Mouse (Mus musculus) forebrain, embryonic 10.5 days (tissue): ENCODE measurements around the gene Lamb3. TPM values are rescaled to one million over a fixed set of nuclear protein-coding genes. Genes with fewer than 3 reads are reported as not detected.

Experiments used
- DNase-seq: peaks from one replicate; pipeline ENCODE4 v3.0.0-alpha.2; 2017; ENCODE audit warnings: low spot score; ENCODE audit errors: extremely low spot score
- H3K27ac ChIP-seq: fragments of 300-500 bp; sonication (generic); 2 replicates; pipeline ENCODE4 v1.5.1; 2016; ENCODE audit warnings: mild to moderate bottlenecking
- H3K27me3 ChIP-seq: fragments of 300-500 bp; sonication (generic); 2 replicates; pipeline ENCODE4 v1.6.1; 2016; ENCODE audit warnings: mild to moderate bottlenecking; ENCODE audit not compliant: poor library complexity, severe bottlenecking
- H3K36me3 ChIP-seq: fragments of 300-500 bp; sonication (generic); replicated peaks from 2 replicates; pipeline ENCODE4 v1.6.1; 2016; ENCODE audit warnings: mild to moderate bottlenecking, moderate library complexity
- H3K4me1 ChIP-seq: fragments of 300-500 bp; sonication (generic); 2 replicates; pipeline ENCODE4 v1.6.1; 2016
- H3K4me3 ChIP-seq: fragments of 300-500 bp; sonication (generic); 2 replicates; pipeline ENCODE4 v1.5.1; 2016; ENCODE audit warnings: mild to moderate bottlenecking, moderate library complexity
- H3K9me3 ChIP-seq: fragments of 300-500 bp; sonication (generic); 2 replicates; pipeline ENCODE4 v1.6.1; 2016; ENCODE audit warnings: mild to moderate bottlenecking, moderate library complexity
- WGBS: fragments of 180-500 bp; shearing (Covaris S2); methylation state at CpG from one replicate; pipeline ENCODE4 v1.1.7; 2016; 5-methylcytosine and 5-hydroxymethylcytosine counted together
- polyA plus RNA-seq: library from polyadenylated mRNA; unstranded; fragments of >200 nt; fragmentation: Nextera tagmentation; extraction: Ambion mirVana; gene quantifications from 2 replicates; pipeline ENCODE4 v1.2.1, GENCODE M21; 2016

Lamb3 gene
- polyA plus RNA-seq, 1 experiment from 2014 or later: 0.14 TPM

DNA sequence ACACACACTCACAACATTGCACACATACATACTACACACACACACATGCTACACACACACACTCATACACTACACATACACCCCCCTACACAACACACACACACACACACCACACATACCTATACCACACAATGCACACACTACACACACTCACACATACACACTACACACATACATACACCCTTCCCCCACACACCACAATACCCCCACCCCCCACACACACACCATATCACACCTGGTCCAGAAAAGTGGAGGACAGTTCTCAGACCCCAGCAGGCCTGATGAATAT lies 48.7 kb downstream of the Lamb3 start:
- H3K36me3 ChIP-seq: no peaks in the 10 kb centered on the region
- no peak overlapping the region for H3K4me3 ChIP-seq
- H3K27ac ChIP-seq: no peak overlapping the region
- no peaks in the 10 kb centered on the region for H3K9me3 ChIP-seq
- H3K4me1 ChIP-seq: no peaks in the 10 kb centered on the region
- H3K27me3 ChIP-seq: no peaks in the 10 kb centered on the region
- no peak for DNase-seq

DNA sequence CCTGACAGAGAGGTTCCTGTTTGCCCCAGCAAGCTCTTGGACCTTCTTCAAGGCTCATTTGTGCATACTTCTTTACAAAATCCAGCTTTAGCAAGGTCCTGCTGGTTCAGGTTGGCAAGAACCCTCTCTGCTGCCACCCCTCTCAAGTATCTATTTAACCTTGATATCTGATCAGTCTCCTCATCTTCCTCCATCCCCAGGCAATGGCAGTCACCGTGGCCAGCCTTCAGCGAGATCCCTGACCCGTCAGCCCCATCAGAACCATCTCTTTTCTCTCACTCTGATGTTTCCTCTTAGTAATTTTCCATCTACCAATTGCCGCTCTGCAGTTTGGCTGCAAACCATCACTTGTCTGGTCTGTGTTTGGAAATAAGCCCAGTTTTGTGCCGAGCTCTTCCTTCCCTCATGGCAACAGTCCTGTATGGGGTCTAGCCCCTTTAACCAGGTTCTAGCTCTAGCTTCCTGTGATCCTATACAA lies 49.2 kb downstream of the Lamb3 start:
- no peaks in the 10 kb centered on the region for H3K4me1 ChIP-seq
- WGBS: 78% methylated on average over 5 of the region's 5 CpGs
- no peaks in the 10 kb centered on the region for H3K27me3 ChIP-seq
- H3K9me3 ChIP-seq: no peaks in the 10 kb centered on the region
- DNase-seq: no peak
- H3K27ac ChIP-seq: no peak overlapping the region
- H3K36me3 ChIP-seq: no peaks in the 10 kb centered on the region
- H3K4me3 ChIP-seq: no peak overlapping the region

DNA sequence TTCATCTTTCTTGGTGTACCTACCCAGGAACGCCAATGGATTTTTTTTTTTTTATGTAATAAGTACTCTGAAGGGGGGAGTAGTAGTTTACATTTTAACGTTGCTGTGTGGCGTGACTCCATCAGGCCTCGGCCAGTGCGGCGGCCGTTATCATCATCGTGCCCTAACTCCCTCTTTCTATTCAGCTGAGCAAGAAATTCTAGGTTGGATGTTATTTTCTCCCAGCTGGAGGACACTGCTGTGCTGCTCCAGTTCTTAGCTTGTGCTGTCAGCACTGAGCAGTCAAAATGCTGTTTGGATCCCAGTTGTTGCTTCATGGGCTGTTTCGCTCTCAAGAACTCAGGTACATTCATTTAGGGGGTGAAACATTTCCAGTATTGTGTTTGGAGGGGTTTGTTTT lies 52.1 kb downstream of the Lamb3 start:
- H3K27me3 ChIP-seq: no peaks in the 10 kb centered on the region
- H3K4me1 ChIP-seq: no peaks in the 10 kb centered on the region
- H3K4me3 ChIP-seq: no peak overlapping the region
- no peaks in the 10 kb centered on the region for H3K36me3 ChIP-seq
- no peaks in the 10 kb centered on the region for H3K9me3 ChIP-seq
- H3K27ac ChIP-seq: no peak overlapping the region
- DNase-seq: no peak
- 94% methylated on average over 9 of the region's 9 CpGs for WGBS

DNA sequence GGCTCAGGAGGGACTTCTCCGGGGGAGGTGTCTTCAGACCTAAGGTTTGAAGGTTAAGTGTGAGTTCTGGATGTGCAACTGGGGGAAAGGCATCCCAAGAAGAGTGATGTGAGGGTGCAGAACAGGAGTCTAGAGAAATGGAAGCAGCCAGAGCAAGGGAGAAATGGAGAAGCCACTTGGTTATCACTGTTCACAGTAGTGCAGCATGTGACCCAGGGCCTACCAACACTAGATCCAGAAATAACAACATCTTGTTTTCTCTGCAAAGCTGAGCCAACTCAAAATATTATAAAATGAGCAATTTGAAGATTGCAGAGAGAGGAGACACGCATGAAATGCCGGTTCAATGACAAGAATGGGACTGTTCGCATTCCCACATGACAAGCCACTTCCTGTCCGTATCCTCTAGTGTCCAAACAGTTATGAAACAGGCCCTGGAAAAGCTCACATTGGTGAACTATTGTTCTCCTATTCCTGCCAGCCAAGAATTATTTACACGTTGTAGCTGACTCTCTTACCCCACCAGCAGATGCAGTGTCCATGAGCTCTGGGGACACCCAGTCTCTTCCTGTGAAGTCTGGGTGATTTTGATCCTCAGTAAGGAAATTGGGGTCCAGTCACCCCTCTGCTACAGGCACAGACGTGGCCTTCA lies 54.5 kb downstream of the Lamb3 start:
- DNase-seq: no peak
- H3K4me1 ChIP-seq: no peaks in the 10 kb centered on the region
- no peaks in the 10 kb centered on the region for H3K27me3 ChIP-seq
- no peaks in the 10 kb centered on the region for H3K36me3 ChIP-seq
- H3K9me3 ChIP-seq: no peaks in the 10 kb centered on the region
- 88% methylated on average over 7 of the region's 7 CpGs for WGBS
- H3K27ac ChIP-seq: no peak overlapping the region
- no peak overlapping the region for H3K4me3 ChIP-seq

DNA sequence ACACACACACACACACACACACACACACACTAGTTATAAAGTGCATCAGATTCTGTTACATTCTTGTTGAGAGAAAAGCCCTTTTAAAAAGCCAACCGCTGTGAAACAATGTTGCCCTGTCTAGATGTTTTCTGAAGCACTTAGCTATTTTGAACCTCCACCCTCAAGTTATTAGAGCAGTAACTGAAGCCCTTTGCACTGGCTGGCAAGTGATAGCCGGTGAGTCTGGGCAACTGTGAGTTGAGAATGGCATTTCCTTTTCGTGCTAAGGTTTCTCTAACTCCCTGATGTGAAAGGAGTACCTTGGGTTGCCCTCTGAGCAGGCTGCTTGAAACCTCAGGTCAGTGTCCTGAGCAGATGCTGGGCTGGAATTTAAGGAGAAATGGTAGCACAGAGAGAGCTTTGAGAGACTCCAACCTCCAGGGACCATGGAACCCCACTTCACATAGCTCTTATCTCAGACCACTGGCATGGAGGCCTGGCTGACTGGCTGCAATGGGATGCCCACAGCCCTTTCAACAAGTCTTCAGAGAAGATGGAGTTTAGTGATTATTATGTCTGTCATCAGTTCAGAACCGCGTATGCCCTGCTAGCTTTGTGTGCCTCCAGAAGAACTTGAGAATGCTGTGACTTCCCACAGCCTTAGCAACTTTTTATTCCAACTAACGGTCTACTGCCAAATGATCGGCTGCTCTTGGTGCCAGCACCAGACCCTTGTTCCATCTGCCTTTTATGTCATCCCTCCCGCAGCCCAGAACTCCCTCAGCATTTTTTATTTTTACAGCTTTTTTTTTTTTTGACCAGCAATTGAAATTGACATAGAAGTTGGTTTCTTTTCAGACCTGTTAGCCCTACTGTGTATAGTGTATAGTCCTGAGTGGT lies 55.8 kb downstream of the Lamb3 start:
- H3K27ac ChIP-seq: no peak overlapping the region
- 86% methylated on average over 8 of the region's 8 CpGs for WGBS
- no peaks in the 10 kb centered on the region for H3K9me3 ChIP-seq

DNA sequence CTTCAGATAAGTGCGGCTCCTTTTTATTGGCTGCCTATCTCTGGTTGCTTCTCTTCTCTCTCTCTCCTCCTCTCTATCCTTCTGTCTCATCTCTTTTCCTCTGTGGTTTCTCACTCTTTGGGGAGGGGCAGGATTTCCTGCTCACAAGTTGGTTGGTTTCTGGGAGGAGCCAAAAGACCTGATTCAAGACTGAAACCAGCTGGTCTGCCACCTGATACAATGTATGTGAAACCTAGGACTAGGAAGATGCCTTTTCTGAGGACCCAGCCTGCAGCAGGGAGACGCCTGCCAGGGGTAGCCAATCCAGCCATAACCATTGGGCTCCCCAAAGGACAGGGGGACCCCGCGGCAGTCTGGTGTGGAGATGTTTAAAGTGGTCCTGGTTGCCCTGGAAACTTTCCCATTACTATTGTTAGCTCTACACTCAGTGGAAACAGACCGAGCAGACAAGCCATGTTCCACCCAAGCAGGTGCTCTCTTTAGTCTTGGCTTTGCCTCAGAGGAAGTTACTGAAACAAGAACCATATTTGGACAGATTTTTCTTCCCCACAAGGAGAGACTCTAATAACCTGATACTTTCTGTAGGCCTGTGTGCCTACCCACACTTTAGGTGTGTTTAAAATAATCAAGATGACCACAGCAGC lies 56.6 kb downstream of the Lamb3 start, which contains the start of gene Hsd11b1:
TSS of gene Hsd11b1 (minus strand) at position 121 of the 644 bp plus-strand sequence.
- Histone ChIP-seq H3K36me3 (no peaks in the 10 kb centered on the region), H3K4me3 (no peak within 1 kb of the TSS), H3K9me3 (no peaks in the 10 kb centered on the region), H3K27ac (no peak within 1 kb of the TSS), H3K27me3 (no peaks in the 10 kb centered on the region), H3K4me1 (no peaks in the 10 kb centered on the region)
- WGBS: 81% methylated on average over 5 of the region's 5 CpGs
- no peak for DNase-seq

More for the DNA sequence above, 55.8 kb downstream of the Lamb3 start:
- Histone ChIP-seq H3K4me3 (no peak overlapping the region), H3K36me3 (no peaks in the 10 kb centered on the region), H3K27me3 (no peaks in the 10 kb centered on the region), H3K4me1 (no peaks in the 10 kb centered on the region)
- DNase-seq: no peak

DNA sequence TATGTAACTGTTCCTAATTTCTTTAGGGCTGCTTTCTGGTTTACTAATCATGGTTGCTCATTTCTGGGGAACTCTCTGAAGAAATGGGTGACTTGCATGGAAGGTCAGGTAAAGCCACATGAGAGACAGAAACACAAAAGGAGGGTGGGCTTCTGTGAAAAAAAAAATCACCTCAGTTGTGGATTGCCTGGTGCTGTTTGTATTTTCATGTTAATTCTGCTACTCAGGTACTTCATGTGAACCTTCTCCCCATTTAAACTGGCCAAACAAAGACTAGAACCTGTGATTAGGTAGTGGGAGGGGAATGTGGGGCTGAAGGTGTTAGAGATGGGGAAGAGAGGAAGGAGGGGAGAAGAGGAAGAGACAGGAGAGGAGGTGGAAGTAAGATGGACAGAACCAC lies 58.2 kb downstream of the Lamb3 start:
- Histone ChIP-seq H3K4me1 (no peaks in the 10 kb centered on the region), H3K27me3 (no peaks in the 10 kb centered on the region), H3K36me3 (no peaks in the 10 kb centered on the region), H3K4me3 (no peak overlapping the region), H3K9me3 (no peaks in the 10 kb centered on the region), H3K27ac (no peak overlapping the region)
- DNase-seq: no peak

DNA sequence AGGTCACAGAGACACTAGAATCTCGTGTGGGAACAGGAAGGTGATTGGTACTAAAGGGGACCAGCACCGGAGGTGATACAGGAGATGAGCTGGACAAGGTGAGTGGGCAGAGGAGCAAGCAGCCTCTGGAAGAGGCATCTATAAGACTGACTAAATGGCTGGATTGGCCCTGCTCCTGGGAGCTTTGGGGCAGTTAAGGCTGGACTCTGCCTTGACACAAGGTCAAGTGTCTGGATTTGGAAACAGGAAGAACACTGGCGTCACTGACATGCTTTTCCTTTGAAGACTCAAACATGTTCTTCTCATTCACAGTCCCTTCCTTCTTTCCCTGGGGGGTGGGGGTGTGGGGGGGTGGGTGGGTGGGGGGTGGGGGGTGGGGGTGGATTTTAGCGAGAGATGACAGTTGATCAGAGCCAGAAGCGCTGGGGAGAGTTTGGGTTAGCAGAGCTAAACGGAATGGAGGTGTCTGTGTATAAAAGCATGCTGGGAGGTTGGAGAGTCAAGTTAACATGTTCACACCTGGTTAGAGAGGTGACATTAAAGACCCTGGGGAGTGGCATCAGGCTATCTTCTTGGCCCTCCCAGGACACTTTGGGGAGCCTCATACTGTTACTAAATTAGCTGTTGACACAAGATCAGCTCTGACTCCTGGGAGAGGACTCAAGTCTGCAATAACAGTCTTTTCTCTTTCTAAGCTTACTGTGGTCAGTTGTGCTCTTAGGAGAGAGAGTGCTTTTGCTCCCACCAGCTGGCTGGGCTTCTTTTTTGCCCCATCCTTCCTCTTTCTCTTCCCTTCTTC lies 63.7 kb downstream of the Lamb3 start:
- Histone ChIP-seq H3K27me3 (peaks cover 10% of the 10 kb centered on the region), H3K4me3 (no peak overlapping the region), H3K36me3 (no peaks in the 10 kb centered on the region), H3K27ac (no peak overlapping the region), H3K4me1 (peaks cover 21% of the 10 kb centered on the region), H3K9me3 (no peaks in the 10 kb centered on the region)
- WGBS: 67% methylated on average over 6 of the region's 6 CpGs
- no peak for DNase-seq

DNA sequence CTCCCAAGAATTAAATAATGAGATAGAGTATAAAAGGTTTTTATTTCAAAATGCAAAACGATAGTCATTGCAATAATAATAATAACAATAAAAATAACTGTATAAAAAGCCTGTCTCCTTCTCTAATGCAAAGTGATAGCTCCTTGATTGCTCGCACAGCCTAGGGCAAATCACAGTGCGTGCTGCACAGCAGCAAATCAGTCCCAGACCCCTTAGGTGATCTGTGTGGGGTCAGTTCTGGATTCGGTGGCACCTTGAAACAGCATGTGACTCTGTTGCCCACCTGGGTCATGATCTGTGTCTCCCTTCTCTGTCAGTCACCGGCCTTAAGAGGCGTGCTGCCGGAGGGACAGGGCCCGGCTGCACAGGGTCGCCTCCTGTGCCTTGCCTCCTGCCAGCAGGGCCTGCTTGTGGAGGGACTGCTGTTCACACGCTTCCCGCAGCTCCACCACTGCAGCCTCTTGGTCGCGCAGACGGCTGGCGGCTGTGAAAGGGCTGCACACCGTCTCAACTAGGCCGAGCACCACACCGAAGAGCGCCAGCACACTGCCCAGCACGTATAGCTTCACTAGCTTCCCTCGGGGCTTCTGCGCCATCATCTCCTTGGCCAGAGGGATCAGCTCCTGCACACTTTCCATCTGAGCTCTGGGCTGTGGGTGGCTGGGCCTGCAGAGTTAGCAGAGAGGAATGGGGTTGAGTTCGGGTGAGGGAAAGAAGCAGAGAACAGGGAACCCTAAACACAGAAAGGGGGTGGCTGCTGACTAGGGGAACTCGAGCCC lies 64.8 kb downstream of the Lamb3 start:
- Histone ChIP-seq H3K4me3 (peak overlapping the region; percentile 55), H3K4me1 (peaks cover 21% of the 10 kb centered on the region), H3K9me3 (no peaks in the 10 kb centered on the region), H3K27me3 (peaks cover 10% of the 10 kb centered on the region), H3K27ac (peak overlapping the region; percentile 88), H3K36me3 (no peaks in the 10 kb centered on the region)
- DNase-seq: peak; percentile 47
- 9% methylated on average over 24 of the region's 24 CpGs for WGBS

DNA sequence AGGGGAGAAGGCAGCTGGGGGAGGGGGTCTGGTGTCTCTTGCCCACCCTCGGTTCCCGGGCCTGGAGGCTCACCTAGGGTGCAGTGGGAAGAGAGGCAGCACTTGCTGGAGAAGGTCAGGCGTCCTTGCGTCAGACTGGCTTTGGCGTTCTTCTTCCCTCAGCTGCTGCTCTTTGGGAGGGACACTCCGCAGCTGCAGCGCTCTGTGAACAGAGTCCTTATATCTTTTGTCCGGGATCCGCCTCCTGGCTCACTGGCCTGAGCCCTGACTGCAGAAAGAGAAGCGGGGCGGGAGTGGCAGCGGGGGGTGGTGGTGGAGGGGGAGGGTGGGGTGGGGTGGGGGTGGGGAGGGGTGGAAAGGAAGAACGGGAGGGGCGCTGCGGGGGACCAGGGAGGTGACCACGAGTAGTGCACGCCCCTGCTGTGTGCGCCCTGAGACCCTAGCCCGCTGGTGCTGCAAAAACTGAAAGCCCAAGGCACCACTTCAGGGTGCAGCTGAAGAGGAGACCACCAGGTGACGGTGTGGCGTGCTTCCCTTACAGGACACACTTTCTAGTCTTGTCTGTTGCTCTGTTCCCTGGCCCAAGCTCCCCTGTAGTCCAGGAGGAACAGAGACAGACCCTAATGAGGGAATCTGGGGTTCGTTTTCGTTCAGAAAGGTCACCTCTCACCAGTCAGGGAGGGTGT lies 65.6 kb downstream of the Lamb3 start, which contains the start of gene G0s2:
TSS of gene G0s2 (minus strand) at position 302 of the 686 bp plus-strand sequence.
- 1% methylated on average over 23 of the region's 23 CpGs for WGBS
- H3K36me3 ChIP-seq: no peaks in the 10 kb centered on the region

DNA sequence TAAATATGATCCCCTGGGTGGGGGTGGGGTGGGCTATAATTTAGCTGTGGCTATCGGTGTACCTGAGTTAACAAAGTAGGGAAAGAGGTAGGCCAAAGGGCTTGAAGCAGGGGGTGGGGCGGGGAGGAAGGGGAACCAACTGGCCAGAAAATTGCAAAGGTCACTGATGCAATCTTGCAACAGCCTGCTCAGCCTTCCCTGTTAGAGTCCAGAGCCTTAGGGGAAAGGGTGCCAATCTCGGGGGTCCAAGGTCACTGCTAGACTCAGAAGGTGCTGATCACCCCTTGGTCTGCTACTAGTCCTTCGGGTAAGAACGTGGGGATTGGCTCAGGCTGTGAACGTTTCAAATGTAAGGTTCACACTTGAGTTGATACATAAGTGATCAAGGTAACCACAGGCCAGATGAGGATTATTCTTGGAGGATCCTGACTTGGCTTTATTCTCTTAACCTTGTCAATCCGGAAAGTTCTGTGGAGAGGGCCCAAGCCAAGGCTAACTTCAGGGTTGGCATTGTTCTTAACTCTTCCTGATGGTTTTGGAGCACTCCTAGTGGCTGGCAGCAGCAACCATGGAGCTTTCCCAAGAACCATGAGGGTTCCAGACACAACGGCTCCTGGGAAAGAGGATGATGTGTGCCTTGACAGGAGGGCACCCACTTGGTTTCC lies 67.0 kb downstream of the Lamb3 start:
- Histone ChIP-seq H3K36me3 (no peaks in the 10 kb centered on the region), H3K9me3 (no peaks in the 10 kb centered on the region), H3K4me1 (peaks cover 26% of the 10 kb centered on the region), H3K27me3 (peaks cover 10% of the 10 kb centered on the region), H3K27ac (no peak overlapping the region), H3K4me3 (no peak overlapping the region)
- 83% methylated on average over 8 of the region's 8 CpGs for WGBS
- no peak for DNase-seq

More for the DNA sequence above, 65.6 kb downstream of the Lamb3 start, which contains the start of gene G0s2:
- peak; percentile 53 for DNase-seq
- peak within 1 kb of the TSS; percentile 55 for H3K4me3 ChIP-seq
- H3K27ac ChIP-seq: peak within 1 kb of the TSS; percentile 88
- H3K4me1 ChIP-seq: peaks cover 21% of the 10 kb centered on the region
- no peaks in the 10 kb centered on the region for H3K9me3 ChIP-seq
- peaks cover 10% of the 10 kb centered on the region for H3K27me3 ChIP-seq
